Mouse (Mus musculus): Measurements from ENCODE around the gene Hist1h3f. TPM values are rescaled to one million over a fixed set of nuclear protein-coding genes. Genes with fewer than 3 reads are reported as not detected.
A peak's percentile ranks its signal among the peaks of the same experiment; 100 is the strongest.
"Not testable (repeated sequence)": the region's sequence is repeated elsewhere in the genome, so short reads cannot be mapped to it uniquely, and the experiment has no call there.

The Hist1h3f gene
- polyA plus RNA-seq, 1 experiment, result not detected

- H3K4me1 ChIP-seq (ENCODE audit: control insufficient read depth, insufficient read depth, insufficient read length, low read length), result peaks cover 8% of the 10 kb centered on the region
- peak overlapping the region; percentile 88 for H3K27ac ChIP-seq (replicated peaks; ENCODE audit: low read depth, low read length)
- peak overlapping the region; percentile 59 for H3K4me3 ChIP-seq (ENCODE audit: insufficient read depth, low read depth, low read length)
Measured at GRCm38 (mm10) chr13:23530181-23530900, 13.5 kb upstream of the Hist1h3f start.

GRCm38 (mm10) chr13:23530901-23531875 is 12.7 kb upstream of the Hist1h3f start, which contains the start of gene Hist1h4h:
Gene Hist1h4h, plus strand, starts transcription at chr13:23531050.
- peak within 1 kb of the TSS; percentile 59 for H3K4me3 ChIP-seq (ENCODE audit: insufficient read depth, low read depth, low read length)
- H3K4me1 ChIP-seq (ENCODE audit: control insufficient read depth, insufficient read depth, insufficient read length, low read length), result peaks cover 8% of the 10 kb centered on the region
- H3K27ac ChIP-seq (replicated peaks; ENCODE audit: low read depth, low read length), result peak within 1 kb of the TSS; percentile 88

GRCm38 (mm10) chr13:23532262-23533075 is 11.4 kb upstream of the Hist1h3f start:
- no peak overlapping the region for H3K27ac ChIP-seq (replicated peaks; ENCODE audit: low read depth, low read length)
- peaks cover 8% of the 10 kb centered on the region for H3K4me1 ChIP-seq (ENCODE audit: control insufficient read depth, insufficient read depth, insufficient read length, low read length)
- peak overlapping the region; percentile 24 for H3K4me3 ChIP-seq (ENCODE audit: insufficient read depth, low read depth, low read length)

GRCm38 (mm10) chr13:23533560-23534367 is 10.1 kb upstream of the Hist1h3f start, which contains the start of gene Hist1h2af:
Gene Hist1h2af, plus strand, starts transcription at chr13:23533906.
- peak within 1 kb of the TSS; percentile 39 for H3K4me3 ChIP-seq (ENCODE audit: insufficient read depth, low read depth, low read length)
- not testable (repeated sequence) for H3K4me1 ChIP-seq (ENCODE audit: control insufficient read depth, insufficient read depth, insufficient read length, low read length)
- H3K27ac ChIP-seq (replicated peaks; ENCODE audit: low read depth, low read length), result 0 out of 2 replicates have a peak within 1 kb of the TSS, but pooled peaks have one; percentile 2

- H3K27ac ChIP-seq (replicated peaks; ENCODE audit: low read depth, low read length), result 0 out of 2 replicates have a peak overlapping the region, but pooled peaks have one; percentile 2
Measured at GRCm38 (mm10) chr13:23534368-23535131, 9.3 kb upstream of the Hist1h3f start.

GRCm38 (mm10) chr13:23535137-23536075 is 8.4 kb upstream of the Hist1h3f start, which contains the start of gene Hist1h3g:
Gene Hist1h3g, plus strand, starts transcription at chr13:23535422.
- H3K27ac ChIP-seq (replicated peaks; ENCODE audit: low read depth, low read length), result 0 out of 2 replicates have a peak within 1 kb of the TSS, but pooled peaks have one; percentile 2
- peak within 1 kb of the TSS; percentile 57 for H3K4me3 ChIP-seq (ENCODE audit: insufficient read depth, low read depth, low read length)
- not testable (repeated sequence) for H3K4me1 ChIP-seq (ENCODE audit: control insufficient read depth, insufficient read depth, insufficient read length, low read length)

More at GRCm38 (mm10) chr13:23534368-23535131, 9.3 kb upstream of the Hist1h3f start:
- Histone ChIP-seq H3K4me1 (ENCODE audit: control insufficient read depth, insufficient read depth, insufficient read length, low read length) (peaks cover 8% of the 10 kb centered on the region), H3K4me3 (ENCODE audit: insufficient read depth, low read depth, low read length) (peak overlapping the region; percentile 34)

- no peak overlapping the region for H3K4me3 ChIP-seq (ENCODE audit: insufficient read depth, low read depth, low read length)
- H3K4me1 ChIP-seq (ENCODE audit: control insufficient read depth, insufficient read depth, insufficient read length, low read length), result peaks cover 8% of the 10 kb centered on the region
- H3K27ac ChIP-seq (replicated peaks; ENCODE audit: low read depth, low read length), result no peak overlapping the region
Measured at GRCm38 (mm10) chr13:23536076-23536822, 7.6 kb upstream of the Hist1h3f start.

GRCm38 (mm10) chr13:23537006-23537710 is 6.7 kb upstream of the Hist1h3f start:
- H3K4me3 ChIP-seq (ENCODE audit: insufficient read depth, low read depth, low read length), result no peak overlapping the region

GRCm38 (mm10) chr13:23538249-23538648 is 5.6 kb upstream of the Hist1h3f start:
- H3K27ac ChIP-seq (replicated peaks; ENCODE audit: low read depth, low read length), result no peak overlapping the region
- H3K4me3 ChIP-seq (ENCODE audit: insufficient read depth, low read depth, low read length), result no peak overlapping the region

More at GRCm38 (mm10) chr13:23537006-23537710, 6.7 kb upstream of the Hist1h3f start:
- no peak overlapping the region for H3K27ac ChIP-seq (replicated peaks; ENCODE audit: low read depth, low read length)
- peaks cover 8% of the 10 kb centered on the region for H3K4me1 ChIP-seq (ENCODE audit: control insufficient read depth, insufficient read depth, insufficient read length, low read length)

GRCm38 (mm10) chr13:23539821-23540220 is 4.0 kb upstream of the Hist1h3f start:
- not testable (repeated sequence) for H3K27ac ChIP-seq (replicated peaks; ENCODE audit: low read depth, low read length); H3K4me1 ChIP-seq (ENCODE audit: control insufficient read depth, insufficient read depth, insufficient read length, low read length); H3K4me3 ChIP-seq (ENCODE audit: insufficient read depth, low read depth, low read length)

More at GRCm38 (mm10) chr13:23538249-23538648, 5.6 kb upstream of the Hist1h3f start:
- H3K4me1 ChIP-seq (ENCODE audit: control insufficient read depth, insufficient read depth, insufficient read length, low read length), result 0 out of 2 replicates have a peak, but pooled peaks cover 2% of the 10 kb centered on the region

GRCm38 (mm10) chr13:23541497-23541896 is 2.4 kb upstream of the Hist1h3f start:
- no peak overlapping the region for H3K4me3 ChIP-seq (ENCODE audit: insufficient read depth, low read depth, low read length)
- H3K4me1 ChIP-seq (ENCODE audit: control insufficient read depth, insufficient read depth, insufficient read length, low read length), result no peaks in the 10 kb centered on the region
- H3K27ac ChIP-seq (replicated peaks; ENCODE audit: low read depth, low read length), result no peak overlapping the region

Data from brown adipose tissue, adult 24 weeks (tissue).